ENCODE assay signal across 8 mouse cellular contexts in genomic region chr7:29859532-29860517, GRCm38 (mm10). TPM values are rescaled to one million over a fixed set of nuclear protein-coding genes. Genes with fewer than 3 reads are reported as not detected.
DNase-seq lines count a peak whose midpoint lies in the region; ATAC-seq and TF ChIP-seq lines count a peak whose summit lies in the region.

TSS of gene Zfp420 (plus strand) at chr7:29859979.

- H3K9ac ChIP-seq in heart, embryonic 14.5 days (ENCODE audit: low read length): peak within 1 kb of the TSS; percentile 76
- H3K9ac ChIP-seq in liver, embryonic 13.5 days: peak within 1 kb of the TSS; percentile 63
- peak within 1 kb of the TSS; percentile 79 for H3K9ac ChIP-seq in stomach, embryonic 16.5 days (ENCODE audit: low read length)

- no peaks in the 10 kb centered on the region for H3K9me3 ChIP-seq in heart, embryonic 14.5 days (ENCODE audit: control insufficient read depth, low read length)
- no peaks in the 10 kb centered on the region for H3K9me3 ChIP-seq in liver, embryonic 13.5 days (replicated peaks)
- H3K9me3 ChIP-seq in stomach, embryonic 16.5 days (replicated peaks; ENCODE audit: control insufficient read depth, low read length): no peaks in the 10 kb centered on the region

- TF ChIP-seq CTCF in brain, embryonic 14.5 days (IDR thresholded peaks at IDR 0.05; ENCODE audit: borderline replicate concordance, extremely low read depth, insufficient read depth, insufficient read length): no peak

- peak within 1 kb of the TSS; percentile 82 for H3K4me2 ChIP-seq in heart, embryonic 14.5 days (ENCODE audit: low read length)
- H3K4me2 ChIP-seq in liver, embryonic 13.5 days: peak within 1 kb of the TSS; percentile 75
- peak within 1 kb of the TSS; percentile 91 for H3K4me2 ChIP-seq in stomach, embryonic 16.5 days (ENCODE audit: low read depth, low read length)

- WGBS in heart, embryonic 14.5 days: 4% methylated on average over 32 of the region's 32 CpGs
- 6% methylated on average over 32 of the region's 32 CpGs for WGBS in liver, embryonic 13.5 days (ENCODE audit: insufficient replicate concordance)
- 5% methylated on average over 32 of the region's 32 CpGs for WGBS in stomach, embryonic 16.5 days

- H3K36me3 ChIP-seq in heart, embryonic 14.5 days (ENCODE audit: control insufficient read depth, insufficient read depth, low read length): 0 out of 2 replicates have a peak, but pooled peaks cover 6% of the 10 kb centered on the region
- H3K36me3 ChIP-seq in liver, embryonic 13.5 days: peaks cover 4% of the 10 kb centered on the region; the same call in 1 of the 2 replicates
- no peaks in the 10 kb centered on the region for H3K36me3 ChIP-seq in stomach, embryonic 16.5 days (ENCODE audit: control insufficient read depth, insufficient read depth, low read length)

- peak within 1 kb of the TSS; percentile 56 to 65 for H3K4me3 ChIP-seq in heart, embryonic 14.5 days (ENCODE audit: control insufficient read depth in 1 of 2, insufficient read depth in 1 of 2, low read depth in 1 of 2, low read length in 2 of 2)
- H3K4me3 ChIP-seq in liver, embryonic 13.5 days (replicated peaks): peak within 1 kb of the TSS; percentile 64
- peak within 1 kb of the TSS; percentile 83 for H3K4me3 ChIP-seq in stomach, embryonic 16.5 days (replicated peaks; ENCODE audit: low read length)

- TF ChIP-seq POLR2A in brain, embryonic 14.5 days (IDR thresholded peaks at IDR 0.05; ENCODE audit: borderline replicate concordance, extremely low read depth, insufficient read depth, insufficient read length, poor library complexity, severe bottlenecking): peak; percentile 51; the same call in 1 of the 2 replicates

- peak; percentile 93 for ATAC-seq in heart, embryonic 14.5 days (ENCODE audit: insufficient number of reproducible peaks, insufficient read depth, low FRiP score, low read depth)
- ATAC-seq in liver, embryonic 13.5 days (ENCODE audit: low read depth): peak; percentile 97
- ATAC-seq in stomach, embryonic 16.5 days (ENCODE audit: insufficient read depth, low FRiP score): peak; percentile 96

- no peaks in the 10 kb centered on the region for H3K27me3 ChIP-seq in heart, embryonic 14.5 days (ENCODE audit: control insufficient read depth, insufficient read depth, low read length)
- H3K27me3 ChIP-seq in liver, embryonic 13.5 days: no peaks in the 10 kb centered on the region
- no peaks in the 10 kb centered on the region for H3K27me3 ChIP-seq in stomach, embryonic 16.5 days (ENCODE audit: control insufficient read depth, insufficient read depth, low read length)

- peaks cover 0 to 7% of the 10 kb centered on the region in 2 experiments; a peak in 1 of 4 replicates for H3K4me1 ChIP-seq in heart, embryonic 14.5 days (ENCODE audit: control insufficient read depth in 2 of 2, insufficient read depth in 2 of 2, low read length in 2 of 2)
- peaks cover 10% of the 10 kb centered on the region for H3K4me1 ChIP-seq in liver, embryonic 13.5 days (replicated peaks)
- peaks cover 5% of the 10 kb centered on the region; the same call in 1 of the 2 replicates for H3K4me1 ChIP-seq in stomach, embryonic 16.5 days (ENCODE audit: control insufficient read depth, insufficient read depth, low read length)

- H3K27ac ChIP-seq in heart, embryonic 14.5 days (replicated peaks in 1 of 2; ENCODE audit: control insufficient read depth in 1 of 2, insufficient read depth in 1 of 2, low read depth in 2 of 2, low read length in 2 of 2): peak within 1 kb of the TSS; percentile 4 to 19; a peak in 2 of 4 replicates
- H3K27ac ChIP-seq in liver, embryonic 13.5 days: no peak within 1 kb of the TSS
- H3K27ac ChIP-seq in stomach, embryonic 16.5 days (ENCODE audit: low read length): no peak within 1 kb of the TSS

- peak; percentile 89 for DNase-seq in CD4-positive helper T cell, adult 2 months (ENCODE audit: low read depth, low spot score)
- peak; percentile 97 for DNase-seq in brain, embryonic 14.5 days (ENCODE audit: low read depth)
- peak; percentile 75 for DNase-seq in fibroblast of lung, adult 2 months (ENCODE audit: low read depth)
- peak; percentile 93 for DNase-seq in kidney, postnatal 14 days
- peak; percentile 75 for DNase-seq in liver, embryonic 13.5 days
- peak; percentile 80 for DNase-seq in neural tube, embryonic 10.5 days (ENCODE audit: extremely low spot score, low spot score)

RNA-seq across cellular contexts. Expression of gene Zfp420, which starts in this region (rescaled TPM):
- 15.0 and 17.3 TPM in 2 replicates for polyA plus RNA-seq in brain, embryonic 14.5 days (2012; rRNA removed)
- 3.8 and 4.0 TPM in 2 replicates for polyA plus RNA-seq in heart, embryonic 14.5 days (2014; fragmentation: Nextera tagmentation; extraction: Ambion mirVana)
- 1.3 and 1.4 TPM in 2 replicates for polyA plus RNA-seq in liver, embryonic 13.5 days (2015; fragmentation: Nextera tagmentation; extraction: Ambion mirVana)
- polyA plus RNA-seq in stomach, embryonic 16.5 days (2015; fragmentation: Nextera tagmentation; extraction: Ambion mirVana): 6.1 and 7.1 TPM in 2 replicates

Comparison
In these comparisons a context has a peak if more than half of its experiments do, and no peak if none do; other contexts are left out.
1. H3K27ac ChIP-seq: peak in heart, embryonic 14.5 days (2 of 2); none in liver, embryonic 13.5 days (single experiment) and stomach, embryonic 16.5 days (single experiment).
2. Peak in every context shown above with its lines, with median percentiles within 50 percentile points of each other: DNase-seq, ATAC-seq, H3K4me2 ChIP-seq, H3K4me3 ChIP-seq and H3K9ac ChIP-seq.